Mouse (Mus musculus) forebrain, embryonic 15.5 days (tissue): ENCODE results near the gene Siae. TPM values are rescaled to one million over a fixed set of nuclear protein-coding genes. Genes with fewer than 3 reads are reported as not detected.

Experiments
- ATAC-seq: fragments of 200-750 bp; cut with Nextera tagmentation; replicated peaks from 2 replicates; pipeline ENCODE4 v1.8.0; 2017; ENCODE audit warnings: mild to moderate bottlenecking, moderate TSS enrichment, moderate library complexity
- H3K27ac ChIP-seq: fragments of 300-500 bp; sonication (generic); replicated peaks from 2 replicates; pipeline ENCODE4 v1.5.1; 2015; ENCODE audit warnings: mild to moderate bottlenecking, inconsistent platforms
- H3K27me3 ChIP-seq: fragments of 300-500 bp; sonication (generic); 2 replicates; pipeline ENCODE4 v1.6.1; 2015; ENCODE audit warnings: inconsistent platforms
- H3K36me3 ChIP-seq: fragments of 300-500 bp; sonication (generic); 2 replicates; pipeline ENCODE4 v1.6.1; 2015; ENCODE audit warnings: mild to moderate bottlenecking, inconsistent platforms
- H3K4me1 ChIP-seq: fragments of 300-500 bp; sonication (generic); 2 replicates; pipeline ENCODE4 v1.6.1; 2015; ENCODE audit warnings: inconsistent platforms
- H3K4me2 ChIP-seq: fragments of 300-500 bp; sonication (generic); replicated peaks from 2 replicates; pipeline ENCODE4 v1.6.1; 2015; ENCODE audit warnings: mild to moderate bottlenecking, inconsistent platforms
- H3K4me3 ChIP-seq: fragments of 300-500 bp; sonication (generic); 2 replicates; pipeline ENCODE4 v1.5.1; 2015; ENCODE audit warnings: mild to moderate bottlenecking, inconsistent platforms
- H3K9ac ChIP-seq: fragments of 300-500 bp; sonication (generic); replicated peaks from 2 replicates; pipeline ENCODE4 v1.6.1; 2015; ENCODE audit warnings: mild to moderate bottlenecking, inconsistent platforms
- H3K9me3 ChIP-seq: fragments of 300-500 bp; sonication (generic); 2 replicates; pipeline ENCODE4 v1.6.1; 2016; ENCODE audit warnings: inconsistent platforms
- WGBS: fragments of 180-500 bp; shearing (Covaris S2); methylation state at CpG from one replicate; pipeline ENCODE4 v1.1.7; 2015; ENCODE audit warnings: mixed read lengths; 5-methylcytosine and 5-hydroxymethylcytosine counted together
- polyA plus RNA-seq: library from polyadenylated mRNA; unstranded; fragments of >200 nt; fragmentation: Nextera tagmentation; extraction: Ambion mirVana; gene quantifications from 2 replicates; pipeline ENCODE4 v1.2.1, GENCODE M21; 2015

Siae gene
- 8.6 and 8.8 TPM in 2 replicates for polyA plus RNA-seq

- Histone ChIP-seq H3K9me3 (no peaks in the 10 kb centered on the region), H3K9ac (no peak within 1 kb of the TSS), H3K4me2 (no peak within 1 kb of the TSS), H3K27ac (no peak within 1 kb of the TSS), H3K36me3 (no peaks in the 10 kb centered on the region), H3K4me3 (no peak within 1 kb of the TSS), H3K27me3 (peaks cover 33% of the 10 kb centered on the region), H3K4me1 (peaks cover 21% of the 10 kb centered on the region)
- no peak for ATAC-seq
- 22% methylated on average over 7 of the region's 7 CpGs for WGBS
Observed at GRCm38 (mm10) chr9:37554838-37555748, at the start of gene Siae. Gene Siae (plus strand): TSS chr9:37555698.

GRCm38 (mm10) chr9:37506023-37506422 is 49.5 kb upstream of the Siae start:
- Histone ChIP-seq H3K4me1 (0 out of 2 replicates have a peak, but pooled peaks cover 2% of the 10 kb centered on the region), H3K27ac (no peak overlapping the region), H3K4me2 (no peak overlapping the region), H3K9me3 (no peaks in the 10 kb centered on the region), H3K36me3 (no peaks in the 10 kb centered on the region), H3K4me3 (no peak overlapping the region), H3K27me3 (no peaks in the 10 kb centered on the region), H3K9ac (no peak overlapping the region)
- ATAC-seq: no peak
- WGBS: 82% methylated on average over 1 of the region's 1 CpGs

GRCm38 (mm10) chr9:37512097-37512496 is 43.4 kb upstream of the Siae start:
- Histone ChIP-seq H3K4me3 (no peak overlapping the region), H3K36me3 (no peaks in the 10 kb centered on the region)
- ATAC-seq: no peak

GRCm38 (mm10) chr9:37514456-37514855 is 41.0 kb upstream of the Siae start:
- H3K4me1 ChIP-seq: peaks cover 6% of the 10 kb centered on the region; the same call in 1 of the 2 replicates
- H3K9ac ChIP-seq: no peak overlapping the region
- WGBS: 67% methylated on average over 3 of the region's 3 CpGs
- peaks cover 6% of the 10 kb centered on the region; the same call in 1 of the 2 replicates for H3K36me3 ChIP-seq
- no peak overlapping the region for H3K27ac ChIP-seq
- no peak overlapping the region for H3K4me3 ChIP-seq
- no peaks in the 10 kb centered on the region for H3K9me3 ChIP-seq
- no peaks in the 10 kb centered on the region for H3K27me3 ChIP-seq
- no peak for ATAC-seq
- no peak overlapping the region for H3K4me2 ChIP-seq

More at GRCm38 (mm10) chr9:37512097-37512496, 43.4 kb upstream of the Siae start:
- peaks cover 4% of the 10 kb centered on the region; the same call in 1 of the 2 replicates for H3K4me1 ChIP-seq
- H3K27ac ChIP-seq: no peak overlapping the region
- H3K27me3 ChIP-seq: no peaks in the 10 kb centered on the region
- no peak overlapping the region for H3K9ac ChIP-seq
- no peaks in the 10 kb centered on the region for H3K9me3 ChIP-seq
- WGBS: 91% methylated on average over 2 of the region's 2 CpGs
- H3K4me2 ChIP-seq: no peak overlapping the region

- Histone ChIP-seq H3K4me3 (no peak overlapping the region), H3K36me3 (peaks cover 27% of the 10 kb centered on the region), H3K27me3 (no peaks in the 10 kb centered on the region), H3K4me1 (peaks cover 6% of the 10 kb centered on the region; the same call in 1 of the 2 replicates), H3K9ac (no peak overlapping the region), H3K27ac (no peak overlapping the region), H3K4me2 (no peak overlapping the region), H3K9me3 (no peaks in the 10 kb centered on the region)
- ATAC-seq: no peak
- 67% methylated on average over 1 of the region's 1 CpGs for WGBS
Observed at GRCm38 (mm10) chr9:37517467-37517866, 38.0 kb upstream of the Siae start.

GRCm38 (mm10) chr9:37518991-37519390 is 36.5 kb upstream of the Siae start:
- 81% methylated on average over 8 of the region's 8 CpGs for WGBS
- H3K4me1 ChIP-seq: peaks cover 6% of the 10 kb centered on the region; the same call in 1 of the 2 replicates
- peaks cover 38% of the 10 kb centered on the region for H3K36me3 ChIP-seq
- H3K27ac ChIP-seq: no peak overlapping the region
- H3K9me3 ChIP-seq: no peaks in the 10 kb centered on the region
- no peaks in the 10 kb centered on the region for H3K27me3 ChIP-seq
- no peak overlapping the region for H3K4me2 ChIP-seq
- no peak overlapping the region for H3K9ac ChIP-seq
- no peak for ATAC-seq
- no peak overlapping the region for H3K4me3 ChIP-seq

- 86% methylated on average over 2 of the region's 2 CpGs for WGBS
Observed at GRCm38 (mm10) chr9:37519995-37520394, 35.5 kb upstream of the Siae start.

GRCm38 (mm10) chr9:37525461-37525860 is 30.0 kb upstream of the Siae start:
- Histone ChIP-seq H3K4me2 (no peak overlapping the region), H3K4me3 (no peak overlapping the region), H3K9me3 (no peaks in the 10 kb centered on the region), H3K27me3 (peaks cover 42% of the 10 kb centered on the region), H3K27ac (no peak overlapping the region), H3K9ac (no peak overlapping the region), H3K4me1 (peaks cover 11% of the 10 kb centered on the region), H3K36me3 (peaks cover 29% of the 10 kb centered on the region)
- ATAC-seq: no peak
- WGBS: 90% methylated on average over 2 of the region's 2 CpGs

More at GRCm38 (mm10) chr9:37519995-37520394, 35.5 kb upstream of the Siae start:
- Histone ChIP-seq H3K4me3 (no peak overlapping the region), H3K4me2 (no peak overlapping the region), H3K27ac (no peak overlapping the region), H3K36me3 (peaks cover 39% of the 10 kb centered on the region), H3K9ac (no peak overlapping the region), H3K4me1 (peaks cover 6% of the 10 kb centered on the region; the same call in 1 of the 2 replicates), H3K9me3 (no peaks in the 10 kb centered on the region), H3K27me3 (no peaks in the 10 kb centered on the region)
- no peak for ATAC-seq

- Histone ChIP-seq H3K4me1 (peaks cover 21% of the 10 kb centered on the region), H3K9me3 (no peaks in the 10 kb centered on the region), H3K27ac (no peak overlapping the region), H3K4me3 (no peak overlapping the region), H3K36me3 (peaks cover 22% of the 10 kb centered on the region), H3K9ac (no peak overlapping the region), H3K27me3 (peaks cover 54% of the 10 kb centered on the region), H3K4me2 (no peak overlapping the region)
- 32% methylated on average over 21 of the region's 21 CpGs for WGBS
- no peak for ATAC-seq
Observed at GRCm38 (mm10) chr9:37526443-37527395, 28.8 kb upstream of the Siae start.

GRCm38 (mm10) chr9:37527396-37528224 is 27.9 kb upstream of the Siae start, which contains the start of gene Esam:
Gene Esam (plus strand): TSS chr9:37528078.
- ATAC-seq: no peak
- WGBS: 8% methylated on average over 41 of the region's 41 CpGs

More at GRCm38 (mm10) chr9:37527396-37528224, 27.9 kb upstream of the Siae start, which contains the start of gene Esam:
- Histone ChIP-seq H3K4me1 (peaks cover 21% of the 10 kb centered on the region), H3K4me3 (0 out of 2 replicates have a peak within 1 kb of the TSS, but pooled peaks have one; percentile 9), H3K9ac (no peak within 1 kb of the TSS), H3K36me3 (peaks cover 16% of the 10 kb centered on the region), H3K4me2 (0 out of 2 replicates have a peak within 1 kb of the TSS, but pooled peaks have one; percentile 6), H3K9me3 (no peaks in the 10 kb centered on the region), H3K27ac (no peak within 1 kb of the TSS; the same call in 1 of the 2 replicates), H3K27me3 (peaks cover 57% of the 10 kb centered on the region)
